Mouse (Mus musculus): Measurements from ENCODE around the gene Dach1.

Dach1 gene

GRCm38 (mm10) chr14:97829865-97830264 is 339.7 kb downstream of the Dach1 start:
- no peak for DNase-seq

- DNase-seq: no peak
These were observed 354.9 kb downstream of the Dach1 start for GRCm38 (mm10) chr14:97814555-97815175.

- no peak for DNase-seq
These were observed 356.0 kb downstream of the Dach1 start for GRCm38 (mm10) chr14:97813557-97813956.

GRCm38 (mm10) chr14:97795385-97795952 is 374.1 kb downstream of the Dach1 start:
- DNase-seq: no peak

- DNase-seq: no peak
These were observed 395.3 kb downstream of the Dach1 start for GRCm38 (mm10) chr14:97774135-97774767.

GRCm38 (mm10) chr14:97754400-97754799 is 415.2 kb downstream of the Dach1 start:
- DNase-seq: no peak

GRCm38 (mm10) chr14:97753973-97754372 is 415.6 kb downstream of the Dach1 start:
- no peak for DNase-seq

- no peak for DNase-seq
These were observed 426.3 kb downstream of the Dach1 start for GRCm38 (mm10) chr14:97743252-97743651.

GRCm38 (mm10) chr14:97742785-97743184 is 426.8 kb downstream of the Dach1 start:
- no peak for DNase-seq
